Mouse (Mus musculus) kidney, postnatal 0 days (tissue): Measurements from ENCODE around the gene Tmem253. TPM values are rescaled to one million over a fixed set of nuclear protein-coding genes. Genes with fewer than 3 reads are reported as not detected.
A peak's percentile ranks its signal among the peaks of the same experiment; 100 is the strongest.

Experiments used
- ATAC-seq: fragments of 200-750 bp; cut with Nextera tagmentation; replicated peaks from 2 replicates; pipeline ENCODE4 v1.8.0; 2017; ENCODE audit warnings: low read depth, moderate number of reproducible peaks, moderate TSS enrichment, moderate library complexity; ENCODE audit not compliant: low FRiP score
- DNase-seq: peaks from one replicate; pipeline ENCODE4 v3.0.0-alpha.2; 2016; ENCODE audit warnings: low spot score
- H3K27ac ChIP-seq: fragments of 300-500 bp; sonication (generic); 2 replicates; pipeline ENCODE4 v1.5.1; 2014; ENCODE audit warnings: mild to moderate bottlenecking
- H3K27me3 ChIP-seq: fragments of 300-500 bp; sonication (generic); 2 replicates; pipeline ENCODE4 v1.6.1; 2014; ENCODE audit warnings: low read length, mixed read lengths; ENCODE audit not compliant: insufficient read depth
- H3K36me3 ChIP-seq: fragments of 300-500 bp; sonication (generic); 2 replicates; pipeline ENCODE4 v1.6.1; 2014; ENCODE audit warnings: low read length, mixed read lengths; ENCODE audit not compliant: insufficient read depth
- H3K4me1 ChIP-seq: fragments of 300-500 bp; sonication (generic); replicated peaks from 2 replicates; pipeline ENCODE4 v1.6.1; 2014; ENCODE audit warnings: antibody characterized with exemption, low read length, mixed read lengths; ENCODE audit not compliant: insufficient read depth
- H3K4me2 ChIP-seq: fragments of 300-500 bp; sonication (generic); 2 replicates; pipeline ENCODE4 v1.6.1; 2014; ENCODE audit warnings: mild to moderate bottlenecking, low read length, moderate library complexity, mixed read lengths
- H3K4me3 ChIP-seq: fragments of 300-500 bp; sonication (generic); replicated peaks from 2 replicates; pipeline ENCODE4 v1.5.1; 2014; ENCODE audit warnings: low read depth, low read length
- H3K9ac ChIP-seq: fragments of 300-500 bp; sonication (generic); 2 replicates; pipeline ENCODE4 v1.6.1; 2014; ENCODE audit warnings: low read depth, low read length
- H3K9me3 ChIP-seq: fragments of 300-500 bp; sonication (generic); replicated peaks from 2 replicates; pipeline ENCODE4 v1.6.1; 2016; ENCODE audit warnings: low read length, inconsistent platforms, mixed read lengths
- CTCF ChIP-seq: IDR thresholded peaks from 2 replicates; pipeline ENCODE4 v1.5.1; 2016; ENCODE audit warnings: antibody characterized with exemption, low read depth, mild to moderate bottlenecking, moderate library complexity
- WGBS: fragments of 180-500 bp; shearing (Covaris S2); extraction: QIAGEN DNeasy Blood & Tissue Kit; methylation state at CpG from one replicate; pipeline ENCODE4 v1.1.7; 2014; 5-methylcytosine and 5-hydroxymethylcytosine counted together
- polyA plus RNA-seq: library from polyadenylated mRNA; unstranded; fragments of >200 nt; fragmentation: Nextera tagmentation; extraction: Ambion mirVana; gene quantifications from 2 replicates; pipeline ENCODE4 v1.2.1, GENCODE M21; 2015

The Tmem253 gene
- polyA plus RNA-seq, 1 experiment from 2014 or later: 2.3 TPM

- H3K4me3 ChIP-seq: no peak overlapping the region
- DNase-seq (no peak), ATAC-seq (no peak)
- no peak overlapping the region for H3K4me2 ChIP-seq
- H3K9me3 ChIP-seq: no peaks in the 10 kb centered on the region
- H3K9ac ChIP-seq: no peak overlapping the region
- peaks cover 8% of the 10 kb centered on the region for H3K4me1 ChIP-seq
- no peak for TF ChIP-seq CTCF
- H3K36me3 ChIP-seq: peaks cover 42% of the 10 kb centered on the region
- H3K27ac ChIP-seq: no peak overlapping the region
- no peaks in the 10 kb centered on the region for H3K27me3 ChIP-seq
- WGBS: 62% methylated on average over 6 of the region's 6 CpGs
These were observed 9.8 kb upstream of the Tmem253 start for GRCm38 (mm10) chr14:52005616-52006015.

DNA sequence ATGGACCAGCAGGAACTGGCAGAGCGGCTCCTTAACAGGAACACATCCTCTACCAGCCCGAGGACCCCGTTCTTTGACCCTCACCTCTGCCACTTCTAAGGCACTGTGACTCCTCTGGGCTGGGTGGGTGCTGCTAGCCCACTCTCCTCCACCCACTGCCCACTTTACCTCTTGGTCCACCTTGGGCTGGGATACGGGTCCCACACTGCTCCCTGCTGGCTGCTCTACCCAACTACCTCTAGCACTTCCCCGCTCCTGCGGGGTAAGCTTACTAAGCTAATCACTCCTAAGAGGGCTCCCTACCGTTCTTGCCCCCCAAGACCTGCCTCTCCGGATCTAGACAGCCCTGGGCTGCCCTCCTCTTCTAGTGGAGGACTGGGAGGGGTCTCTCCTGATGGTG, 9.2 kb upstream of the Tmem253 start:
- no peaks in the 10 kb centered on the region for H3K9me3 ChIP-seq
- no peak overlapping the region for H3K27ac ChIP-seq
- no peak overlapping the region for H3K4me3 ChIP-seq
- WGBS: 68% methylated on average over 8 of the region's 8 CpGs
- DNase-seq (peak; percentile 33), ATAC-seq (no peak)
- no peaks in the 10 kb centered on the region for H3K27me3 ChIP-seq
- peaks cover 13% of the 10 kb centered on the region for H3K4me1 ChIP-seq
- H3K36me3 ChIP-seq: peaks cover 38% of the 10 kb centered on the region
- TF ChIP-seq CTCF: peak; percentile 49; the same call in 1 of the 2 replicates
- no peak overlapping the region for H3K9ac ChIP-seq
- H3K4me2 ChIP-seq: no peak overlapping the region

- H3K9ac ChIP-seq: no peak overlapping the region
- H3K36me3 ChIP-seq: peaks cover 36% of the 10 kb centered on the region
- no peaks in the 10 kb centered on the region for H3K27me3 ChIP-seq
- H3K27ac ChIP-seq: no peak overlapping the region
- H3K4me3 ChIP-seq: no peak overlapping the region
- TF ChIP-seq CTCF: no peak
- WGBS: 90% methylated on average over 23 of the region's 23 CpGs
- H3K4me2 ChIP-seq: no peak overlapping the region
- peaks cover 16% of the 10 kb centered on the region for H3K4me1 ChIP-seq
- DNase-seq (no peak), ATAC-seq (no peak)
- H3K9me3 ChIP-seq: no peaks in the 10 kb centered on the region
These were observed 8.7 kb upstream of the Tmem253 start for GRCm38 (mm10) chr14:52006771-52007170.

GRCm38 (mm10) chr14:52008321-52009203, 6.9 kb upstream of the Tmem253 start:
- H3K27ac ChIP-seq: no peak overlapping the region
- H3K4me3 ChIP-seq: no peak overlapping the region
- H3K27me3 ChIP-seq: no peaks in the 10 kb centered on the region
- ATAC-seq: peak; percentile 65
- no peaks in the 10 kb centered on the region for H3K9me3 ChIP-seq
- H3K36me3 ChIP-seq: peaks cover 24% of the 10 kb centered on the region
- H3K9ac ChIP-seq: no peak overlapping the region
- 52% methylated on average over 38 of the region's 38 CpGs for WGBS
- H3K4me1 ChIP-seq: peaks cover 16% of the 10 kb centered on the region
- DNase-seq: peak; percentile 94
- no peak overlapping the region for H3K4me2 ChIP-seq
- peak; percentile 100 for TF ChIP-seq CTCF

DNA sequence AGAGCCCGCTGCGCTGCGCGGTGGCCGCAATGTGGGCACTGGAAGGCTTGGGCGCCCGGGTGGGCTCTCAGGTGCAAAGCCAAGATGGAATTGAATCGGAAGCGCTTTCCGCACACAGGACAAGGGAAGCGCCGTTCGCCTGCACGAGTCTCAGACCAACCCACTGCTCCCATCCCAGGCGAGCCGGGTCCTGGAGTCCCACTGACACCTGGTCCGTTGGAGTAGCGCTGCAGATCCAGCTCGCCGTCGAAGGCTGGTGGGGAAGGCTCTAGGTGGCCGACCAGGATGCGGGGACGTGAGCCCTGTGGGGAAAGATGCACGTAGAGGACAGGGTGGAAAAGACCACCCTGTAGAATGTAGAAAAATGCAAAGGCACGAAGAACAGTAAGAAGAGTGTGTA, 6.1 kb upstream of the Tmem253 start:
- peaks cover 16% of the 10 kb centered on the region for H3K4me1 ChIP-seq
- no peak overlapping the region for H3K4me2 ChIP-seq
- peaks cover 23% of the 10 kb centered on the region for H3K36me3 ChIP-seq
- TF ChIP-seq CTCF: no peak
- no peak overlapping the region for H3K4me3 ChIP-seq
- 60% methylated on average over 26 of the region's 26 CpGs for WGBS
- no peak for ATAC-seq
- DNase-seq: no peak
- H3K27me3 ChIP-seq: no peaks in the 10 kb centered on the region
- no peaks in the 10 kb centered on the region for H3K9me3 ChIP-seq
- H3K27ac ChIP-seq: no peak overlapping the region
- H3K9ac ChIP-seq: 0 out of 2 replicates have a peak overlapping the region, but pooled peaks have one; percentile 18

DNA sequence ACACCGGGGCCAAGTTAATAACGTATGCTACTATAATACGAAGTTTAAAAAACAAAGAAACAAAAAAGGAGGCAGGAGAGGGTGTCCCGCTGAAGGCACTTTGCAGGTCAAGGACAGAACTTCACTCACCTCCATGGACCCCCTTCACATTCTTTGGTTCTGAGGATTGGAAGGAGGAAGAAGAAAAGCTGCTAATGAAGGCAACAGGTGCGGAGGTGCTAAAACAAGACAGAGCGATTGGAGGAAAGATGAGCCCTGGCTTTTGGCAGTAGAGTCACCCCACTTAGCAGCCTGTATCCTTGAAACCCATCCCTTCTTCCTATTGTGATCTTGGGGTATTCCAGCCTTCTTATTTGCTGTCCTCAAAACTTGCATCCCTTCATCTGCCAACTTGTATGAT, 5.6 kb upstream of the Tmem253 start:
- WGBS: 69% methylated on average over 6 of the region's 6 CpGs
- DNase-seq (no peak), ATAC-seq (no peak)
- no peaks in the 10 kb centered on the region for H3K9me3 ChIP-seq
- no peak for TF ChIP-seq CTCF
- H3K4me3 ChIP-seq: no peak overlapping the region
- peak overlapping the region; percentile 49 for H3K4me2 ChIP-seq
- no peaks in the 10 kb centered on the region for H3K27me3 ChIP-seq
- peaks cover 23% of the 10 kb centered on the region for H3K36me3 ChIP-seq
- H3K4me1 ChIP-seq: peaks cover 16% of the 10 kb centered on the region
- 0 out of 2 replicates have a peak overlapping the region, but pooled peaks have one; percentile 18 for H3K9ac ChIP-seq
- H3K27ac ChIP-seq: peak overlapping the region; percentile 88
